Mouse (Mus musculus) heart, embryonic 16.5 days (tissue): ENCODE measurements around the gene Actl6b. TPM values are rescaled to one million over a fixed set of nuclear protein-coding genes. Genes with fewer than 3 reads are reported as not detected.
A peak's percentile ranks its signal among the peaks of the same experiment; 100 is the strongest.

Experiments
- ATAC-seq: fragments of 200-750 bp; cut with Nextera tagmentation; replicated peaks from 2 replicates; pipeline ENCODE4 v1.8.0; 2017; ENCODE audit warnings: moderate number of reproducible peaks; ENCODE audit not compliant: insufficient read depth, low FRiP score; ENCODE audit errors: extremely low read depth
- H3K27ac ChIP-seq: fragments of 300-500 bp; sonication (generic); 2 replicates; pipeline ENCODE4 v1.5.1; 2014; ENCODE audit warnings: mild to moderate bottlenecking, low read length, control low read depth, moderate library complexity
- H3K27me3 ChIP-seq: fragments of 300-500 bp; sonication (generic); 2 replicates; pipeline ENCODE4 v1.6.1; 2014; ENCODE audit warnings: low read length, mixed read lengths; ENCODE audit not compliant: control insufficient read depth, insufficient read depth
- H3K36me3 ChIP-seq: fragments of 300-500 bp; sonication (generic); 2 replicates; pipeline ENCODE4 v1.6.1; 2014; ENCODE audit not compliant: control insufficient read depth, insufficient read depth
- H3K4me1 ChIP-seq: fragments of 300-500 bp; sonication (generic); 2 replicates; pipeline ENCODE4 v1.6.1; 2014; ENCODE audit warnings: low read length, mixed read lengths; ENCODE audit not compliant: control insufficient read depth, insufficient read depth
- H3K4me2 ChIP-seq: fragments of 300-500 bp; sonication (generic); 2 replicates; pipeline ENCODE4 v1.6.1; 2014; ENCODE audit warnings: low read depth, mild to moderate bottlenecking, control low read depth, low read length
- H3K4me3 ChIP-seq: fragments of 300-500 bp; sonication (generic); 2 replicates; pipeline ENCODE4 v1.5.1; 2014; ENCODE audit warnings: mild to moderate bottlenecking, control low read depth, low read length
- H3K9ac ChIP-seq: fragments of 300-500 bp; sonication (generic); 2 replicates; pipeline ENCODE4 v1.6.1; 2014; ENCODE audit warnings: low read length, control low read depth
- H3K9me3 ChIP-seq: fragments of 300-500 bp; sonication (generic); replicated peaks from 2 replicates; pipeline ENCODE4 v1.6.1; 2016; ENCODE audit warnings: low read length; ENCODE audit not compliant: control insufficient read depth
- WGBS: fragments of 180-500 bp; shearing (Covaris S2); extraction: QIAGEN DNeasy Blood & Tissue Kit; methylation state at CpG from one replicate; pipeline ENCODE4 v1.1.7; 2014; 5-methylcytosine and 5-hydroxymethylcytosine counted together
- polyA plus RNA-seq: library from polyadenylated mRNA; unstranded; fragments of >200 nt; fragmentation: Nextera tagmentation; extraction: Ambion mirVana; gene quantifications from 2 replicates; pipeline ENCODE4 v1.2.1, GENCODE M21; 2015

Gene Actl6b
- polyA plus RNA-seq, 1 experiment from 2014 or later: 0.33 TPM

- peaks cover 13% of the 10 kb centered on the region for H3K4me1 ChIP-seq
- no peaks in the 10 kb centered on the region for H3K27me3 ChIP-seq
- H3K4me3 ChIP-seq: peak overlapping the region; percentile 59
- peak overlapping the region; percentile 93 for H3K4me2 ChIP-seq
- H3K27ac ChIP-seq: peak overlapping the region; percentile 93
- ATAC-seq: no peak
- WGBS: under 1% methylated on average over 19 of the region's 19 CpGs
- no peaks in the 10 kb centered on the region for H3K9me3 ChIP-seq
- H3K36me3 ChIP-seq: peaks cover 29% of the 10 kb centered on the region
- peak overlapping the region; percentile 89 for H3K9ac ChIP-seq
Measured at GRCm38 (mm10) chr5:137532131-137532807, 21.0 kb upstream of the Actl6b start.

GRCm38 (mm10) chr5:137532808-137533116, 20.6 kb upstream of the Actl6b start:
- H3K4me3 ChIP-seq: peak overlapping the region; percentile 59

DNA sequence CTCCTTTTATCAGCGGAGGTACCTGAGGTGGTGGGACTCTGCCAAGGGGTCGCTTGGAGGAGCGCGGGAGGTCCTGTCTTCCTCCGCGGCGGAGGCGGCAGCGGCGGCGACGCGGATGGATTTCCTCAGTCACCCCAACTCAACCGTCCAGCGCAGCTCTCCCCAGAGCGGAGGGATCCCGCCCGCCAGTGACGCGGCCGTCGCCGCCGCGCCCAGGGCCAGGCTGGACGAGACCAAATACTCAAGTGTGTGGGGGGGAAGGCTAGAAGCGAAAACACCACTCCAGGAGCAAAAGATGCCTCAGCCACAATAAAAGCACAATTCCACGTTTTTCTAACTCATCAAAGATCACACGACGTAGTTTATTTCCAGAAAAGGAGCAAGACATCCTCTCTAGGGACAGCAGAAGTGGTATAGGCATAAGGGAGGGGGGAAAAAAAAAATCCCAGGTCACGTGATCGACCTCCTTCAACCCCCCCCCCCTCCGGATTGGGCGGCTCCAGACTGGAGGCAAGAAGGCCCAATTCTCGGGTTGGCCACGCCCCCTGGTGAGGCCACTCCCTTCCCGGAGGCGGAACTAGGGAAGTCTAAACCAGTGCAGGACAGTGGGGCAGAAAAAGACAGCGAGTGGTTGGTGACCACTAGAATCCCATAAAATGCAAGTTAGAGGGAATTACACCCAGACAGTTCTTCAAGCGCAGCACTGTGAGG, 20.0 kb upstream of the Actl6b start, which contains the start of the genes Epo and Gnb2:
Epo (minus strand) TSS at position 126 of the 711 bp plus-strand sequence.
Gnb2 (minus strand) TSS at position 394 of the 711 bp plus-strand sequence.
- ATAC-seq: peak; percentile 79
- no peaks in the 10 kb centered on the region for H3K9me3 ChIP-seq
- H3K4me3 ChIP-seq: peak within 1 kb of the TSS; percentile 59
- whole genome bisulfite sequencing: under 1% methylated on average over 40 of the region's 40 CpGs
- peaks cover 18% of the 10 kb centered on the region for H3K36me3 ChIP-seq
- H3K27me3 ChIP-seq: no peaks in the 10 kb centered on the region
- H3K4me2 ChIP-seq: peak within 1 kb of the TSS; percentile 93
- H3K4me1 ChIP-seq: peaks cover 13% of the 10 kb centered on the region
- peak within 1 kb of the TSS; percentile 89 for H3K9ac ChIP-seq
- peak within 1 kb of the TSS; percentile 93 for H3K27ac ChIP-seq

More at GRCm38 (mm10) chr5:137532808-137533116, 20.6 kb upstream of the Actl6b start:
- Histone ChIP-seq H3K4me1 (peaks cover 13% of the 10 kb centered on the region), H3K27ac (peak overlapping the region; percentile 93), H3K27me3 (no peaks in the 10 kb centered on the region), H3K9me3 (no peaks in the 10 kb centered on the region), H3K36me3 (peaks cover 24% of the 10 kb centered on the region), H3K9ac (peak overlapping the region; percentile 89), H3K4me2 (peak overlapping the region; percentile 93)
- peak; percentile 29 for ATAC-seq
- 0% methylated on average over 11 of the region's 12 CpGs for WGBS

DNA sequence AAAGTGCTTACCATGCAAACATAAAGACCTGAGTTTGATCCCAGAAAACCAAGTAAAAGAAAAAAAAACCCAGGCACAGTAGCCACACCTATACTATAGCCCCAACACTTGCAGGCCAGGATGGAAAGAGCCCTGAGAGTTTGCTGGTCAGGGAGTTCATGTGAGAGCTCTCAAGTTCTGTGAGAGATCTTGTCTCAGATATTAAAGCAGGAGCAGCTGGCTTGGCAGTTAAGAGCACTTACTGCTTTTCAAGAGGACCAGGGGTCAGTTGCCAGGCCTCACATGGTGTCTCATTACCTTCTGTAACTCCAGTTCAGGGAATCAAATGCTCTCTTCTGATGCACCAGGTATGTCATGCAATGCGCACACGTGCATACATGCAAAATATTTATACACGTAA, 18.6 kb upstream of the Actl6b start:
- ATAC-seq: no peak
- WGBS: 78% methylated on average over 3 of the region's 3 CpGs
- Histone ChIP-seq H3K4me3 (no peak overlapping the region), H3K9ac (no peak overlapping the region), H3K9me3 (no peaks in the 10 kb centered on the region), H3K27ac (no peak overlapping the region), H3K36me3 (peaks cover 4% of the 10 kb centered on the region; the same call in 1 of the 2 replicates), H3K4me2 (no peak overlapping the region), H3K4me1 (peaks cover 16% of the 10 kb centered on the region), H3K27me3 (no peaks in the 10 kb centered on the region)

DNA sequence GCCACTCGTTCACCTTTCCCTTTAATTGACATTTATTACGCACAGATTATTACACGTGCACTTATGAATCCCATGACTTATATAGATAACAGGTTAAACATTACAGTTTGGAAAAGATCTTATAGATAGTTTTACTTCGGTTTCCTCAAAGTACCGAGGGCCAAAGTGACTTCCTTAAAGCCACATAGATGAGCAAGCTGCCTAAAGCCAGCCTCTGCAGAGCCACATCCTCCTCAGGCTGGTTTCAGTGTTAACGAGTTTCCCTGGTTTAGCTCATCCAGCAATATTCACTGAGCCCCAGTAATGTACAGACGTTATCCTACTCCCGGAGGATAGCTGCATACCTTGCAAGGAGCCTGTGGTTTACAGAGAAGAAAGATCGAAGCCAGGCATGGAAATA, 18.0 kb upstream of the Actl6b start:
- ATAC-seq: no peak
- Histone ChIP-seq H3K27me3 (no peaks in the 10 kb centered on the region), H3K36me3 (no peaks in the 10 kb centered on the region), H3K4me2 (no peak overlapping the region), H3K9ac (no peak overlapping the region), H3K4me3 (no peak overlapping the region), H3K4me1 (peaks cover 12% of the 10 kb centered on the region), H3K9me3 (no peaks in the 10 kb centered on the region), H3K27ac (no peak overlapping the region)
- WGBS: 75% methylated on average over 9 of the region's 9 CpGs

DNA sequence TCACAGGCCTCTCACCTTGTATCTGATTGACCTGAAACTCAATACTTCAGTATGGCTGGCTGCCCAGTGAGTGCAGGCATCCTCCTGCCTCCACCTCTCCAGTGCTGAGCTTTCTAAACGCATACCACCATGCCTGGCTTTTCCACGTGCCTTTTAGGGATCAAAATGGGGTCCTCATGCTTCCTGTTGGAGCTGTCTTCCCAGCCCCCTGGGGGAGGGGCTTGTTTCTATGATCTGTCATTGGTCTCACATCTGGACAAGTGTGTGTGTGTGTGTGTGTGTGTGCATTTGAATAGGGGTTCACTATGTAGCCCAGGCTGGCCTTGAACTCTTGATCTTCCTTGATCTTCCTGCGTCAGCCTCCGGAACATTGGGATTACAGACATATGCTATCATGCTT, 15.9 kb upstream of the Actl6b start:
- Histone ChIP-seq H3K4me1 (peaks cover 6% of the 10 kb centered on the region; the same call in 1 of the 2 replicates), H3K27ac (no peak overlapping the region), H3K4me2 (no peak overlapping the region), H3K27me3 (no peaks in the 10 kb centered on the region), H3K9ac (no peak overlapping the region), H3K9me3 (no peaks in the 10 kb centered on the region), H3K4me3 (no peak overlapping the region), H3K36me3 (no peaks in the 10 kb centered on the region)
- no peak for ATAC-seq
- WGBS: 58% methylated on average over 4 of the region's 4 CpGs

DNA sequence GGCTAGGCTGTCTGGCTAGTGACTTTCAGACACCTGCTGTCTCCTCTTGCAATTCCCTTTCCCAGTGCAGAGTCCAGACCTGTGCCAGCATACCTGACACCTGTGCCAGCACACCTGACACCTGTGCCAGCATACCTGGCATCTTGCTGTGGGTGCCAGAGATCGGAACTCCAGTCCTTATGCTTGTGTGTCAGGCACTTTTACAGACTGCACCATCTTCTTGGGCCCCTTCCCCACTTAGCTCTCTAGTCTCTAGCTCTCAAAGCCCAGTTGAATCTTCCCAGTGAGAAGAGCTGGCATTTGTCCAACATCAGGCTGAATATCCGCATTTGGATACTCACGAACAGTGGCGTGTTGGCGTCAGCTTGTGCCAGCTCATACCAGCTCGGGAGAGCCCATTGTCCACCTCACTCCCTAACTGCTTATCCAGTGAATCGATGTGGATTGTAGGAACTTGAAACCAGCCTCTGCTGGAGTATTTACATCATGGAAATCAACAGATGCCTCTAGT, 14.0 kb upstream of the Actl6b start:
- Histone ChIP-seq H3K9ac (no peak overlapping the region), H3K9me3 (no peaks in the 10 kb centered on the region), H3K27me3 (no peaks in the 10 kb centered on the region), H3K27ac (no peak overlapping the region), H3K4me2 (0 out of 2 replicates have a peak overlapping the region, but pooled peaks have one; percentile 6), H3K4me1 (peaks cover 3% of the 10 kb centered on the region; the same call in 1 of the 2 replicates), H3K4me3 (no peak overlapping the region), H3K36me3 (no peaks in the 10 kb centered on the region)
- WGBS: 28% methylated on average over 7 of the region's 7 CpGs
- ATAC-seq: no peak; the same call in 1 of the 2 replicates

GRCm38 (mm10) chr5:137540991-137541390, 12.3 kb upstream of the Actl6b start:
- 68% methylated on average over 6 of the region's 6 CpGs for WGBS
- no peak for ATAC-seq
- Histone ChIP-seq H3K4me2 (no peak overlapping the region), H3K9ac (no peak overlapping the region), H3K9me3 (no peaks in the 10 kb centered on the region), H3K36me3 (no peaks in the 10 kb centered on the region), H3K4me1 (peaks cover 3% of the 10 kb centered on the region; the same call in 1 of the 2 replicates), H3K27ac (no peak overlapping the region), H3K4me3 (no peak overlapping the region), H3K27me3 (no peaks in the 10 kb centered on the region)
